Mouse (Mus musculus) limb, embryonic 13.5 days (tissue): ENCODE measurements around the gene Vps41. TPM values are rescaled to one million over a fixed set of nuclear protein-coding genes. Genes with fewer than 3 reads are reported as not detected.

Experiments used
- ATAC-seq: fragments of 200-750 bp; cut with Nextera tagmentation; 2 replicates; pipeline ENCODE4 v1.8.0; 2017; ENCODE audit warnings: low read depth, moderate number of reproducible peaks, moderate TSS enrichment; ENCODE audit not compliant: low FRiP score
- H3K27ac ChIP-seq: fragments of 300-500 bp; sonication (generic); 2 replicates; pipeline ENCODE4 v1.5.1; 2015; ENCODE audit warnings: inconsistent platforms, mild to moderate bottlenecking, moderate library complexity
- H3K27me3 ChIP-seq: fragments of 300-500 bp; sonication (generic); 2 replicates; pipeline ENCODE4 v1.6.1; 2015; ENCODE audit warnings: mild to moderate bottlenecking, inconsistent platforms
- H3K36me3 ChIP-seq: fragments of 300-500 bp; sonication (generic); 2 replicates; pipeline ENCODE4 v1.6.1; 2015; ENCODE audit warnings: inconsistent platforms, mild to moderate bottlenecking, moderate library complexity
- H3K4me1 ChIP-seq: fragments of 300-500 bp; sonication (generic); 2 replicates; pipeline ENCODE4 v1.6.1; 2015; ENCODE audit warnings: inconsistent platforms
- H3K4me2 ChIP-seq: fragments of 300-500 bp; sonication (generic); replicated peaks from 2 replicates; pipeline ENCODE4 v1.6.1; 2015; ENCODE audit warnings: inconsistent platforms, mild to moderate bottlenecking, moderate library complexity
- H3K4me3 ChIP-seq: fragments of 300-500 bp; sonication (generic); 2 replicates; pipeline ENCODE4 v1.5.1; 2015; ENCODE audit warnings: moderate library complexity, mild to moderate bottlenecking, inconsistent platforms
- H3K9ac ChIP-seq: fragments of 300-500 bp; sonication (generic); 2 replicates; pipeline ENCODE4 v1.6.1; 2015; ENCODE audit warnings: mild to moderate bottlenecking, inconsistent platforms
- H3K9me3 ChIP-seq: fragments of 300-500 bp; sonication (generic); 2 replicates; pipeline ENCODE4 v1.6.1; 2016; ENCODE audit warnings: inconsistent platforms
- WGBS: fragments of 180-500 bp; shearing (Covaris S2); methylation state at CpG from one replicate; pipeline ENCODE4 v1.1.7; 2015; 5-methylcytosine and 5-hydroxymethylcytosine counted together
- polyA plus RNA-seq: library from polyadenylated mRNA; unstranded; fragments of >200 nt; fragmentation: Nextera tagmentation; extraction: Ambion mirVana; gene quantifications from 2 replicates; pipeline ENCODE4 v1.2.1, GENCODE M21; 2015

Vps41 gene
- polyA plus RNA-seq, 1 experiment from 2014 or later, result 71.0 TPM

DNA sequence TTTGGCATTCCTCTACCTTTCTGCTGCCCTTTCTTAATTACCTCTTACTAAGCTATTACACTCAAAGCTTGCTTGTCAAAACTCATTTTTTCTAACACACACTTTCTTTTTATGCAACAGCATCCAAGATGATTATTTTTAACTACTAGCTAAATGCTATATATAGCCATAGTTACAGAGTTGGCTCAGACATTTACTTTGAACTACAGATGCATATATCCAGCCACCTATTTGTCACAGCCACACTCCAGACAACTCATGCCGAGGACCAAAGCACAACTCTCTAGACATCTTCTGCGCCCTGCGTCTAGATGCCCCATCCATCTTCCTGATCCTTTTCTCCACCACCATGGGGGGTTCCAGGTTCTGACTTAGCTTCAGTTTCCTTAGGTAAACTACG, 197.7 kb downstream of the Vps41 start:
- Histone ChIP-seq H3K27me3 (no peaks in the 10 kb centered on the region), H3K4me2 (no peak overlapping the region), H3K36me3 (no peaks in the 10 kb centered on the region), H3K27ac (no peak overlapping the region), H3K9ac (no peak overlapping the region), H3K4me3 (no peak overlapping the region), H3K4me1 (no peaks in the 10 kb centered on the region), H3K9me3 (no peaks in the 10 kb centered on the region)
- ATAC-seq, result no peak
- 79% methylated on average over 4 of the region's 4 CpGs for WGBS

Other genes starting within 250 kb of the Vps41 start
- gene Amph, start 230.9 kb downstream of the Vps41 start, polyA plus RNA-seq, result 1.8 and 2.2 TPM in 2 replicates